Mouse (Mus musculus): ENCODE data around the gene E130218I03Rik. TPM values are rescaled to one million over a fixed set of nuclear protein-coding genes. Genes with fewer than 3 reads are reported as not detected.

The E130218I03Rik gene
- total RNA-seq, 2 experiments from 2014 or later, result not detected

GRCm38 (mm10) chr4:134273417-134274345, 30.2 kb downstream of the E130218I03Rik start:
- peak; percentile 94 for ATAC-seq (replicated peaks; ENCODE audit: low FRiP score, poor library complexity, severe bottlenecking)

- ATAC-seq (replicated peaks; ENCODE audit: low FRiP score, poor library complexity, severe bottlenecking), result peak; percentile 56
Measured at GRCm38 (mm10) chr4:134284942-134285341, 41.5 kb downstream of the E130218I03Rik start.

- ATAC-seq (replicated peaks; ENCODE audit: low FRiP score, poor library complexity, severe bottlenecking), result peak; percentile 5; the same call in 1 of the 2 replicates
Measured at GRCm38 (mm10) chr4:134286226-134287167, 43.0 kb downstream of the E130218I03Rik start.

GRCm38 (mm10) chr4:134287168-134287564, 43.7 kb downstream of the E130218I03Rik start:
- peak; percentile 72 for ATAC-seq (replicated peaks; ENCODE audit: low FRiP score, poor library complexity, severe bottlenecking)

GRCm38 (mm10) chr4:134287575-134288025, 44.1 kb downstream of the E130218I03Rik start, which contains the start of gene Pdik1l:
Gene Pdik1l, minus strand, starts transcription at chr4:134287895.
- peak; percentile 75 for ATAC-seq (replicated peaks; ENCODE audit: low FRiP score, poor library complexity, severe bottlenecking)

GRCm38 (mm10) chr4:134288397-134289256, 45.2 kb downstream of the E130218I03Rik start:
- ATAC-seq (replicated peaks; ENCODE audit: low FRiP score, poor library complexity, severe bottlenecking), result no peak

GRCm38 (mm10) chr4:134292067-134292466, 48.6 kb downstream of the E130218I03Rik start:
- ATAC-seq (replicated peaks; ENCODE audit: low FRiP score, poor library complexity, severe bottlenecking), result peak; percentile 50

- no peak for ATAC-seq (replicated peaks; ENCODE audit: low FRiP score, poor library complexity, severe bottlenecking)
Measured at GRCm38 (mm10) chr4:134293061-134293691, 49.7 kb downstream of the E130218I03Rik start.

- no peak for ATAC-seq (replicated peaks; ENCODE audit: low FRiP score, poor library complexity, severe bottlenecking)
Measured at GRCm38 (mm10) chr4:134293692-134294163, 50.3 kb downstream of the E130218I03Rik start.

Other genes with a start within 250 kb of the E130218I03Rik start
- gene Dhdds, start 242.7 kb upstream of the E130218I03Rik start, total RNA-seq (2015; ENCODE audit: low replicate concordance), result 9.4 and 10.1 TPM in 2 replicates
- gene Dhdds, start 242.7 kb upstream of the E130218I03Rik start, total RNA-seq (2017; ENCODE audit: low replicate concordance), result 10.1 and 12.1 TPM in 2 replicates
- gene Lin28a, start 224.8 kb upstream of the E130218I03Rik start, total RNA-seq (2015; ENCODE audit: low replicate concordance), result 1.1 and 2.1 TPM in 2 replicates
- 1.0 and 2.2 TPM in 2 replicates for gene Lin28a, start 224.8 kb upstream of the E130218I03Rik start, total RNA-seq (2017; ENCODE audit: low replicate concordance)
- not detected in 2 replicates for gene Zfp683, start 189.8 kb upstream of the E130218I03Rik start, total RNA-seq (2015; ENCODE audit: low replicate concordance)
- not detected in 2 replicates for gene Zfp683, start 189.8 kb upstream of the E130218I03Rik start, total RNA-seq (2017; ENCODE audit: low replicate concordance)
- gene Crybg2, start 182.8 kb upstream of the E130218I03Rik start, total RNA-seq (2015; ENCODE audit: low replicate concordance), result 5.0 TPM in 1 of 2 replicates, not detected in the other
- not detected in 2 replicates for gene Crybg2, start 182.8 kb upstream of the E130218I03Rik start, total RNA-seq (2017; ENCODE audit: low replicate concordance)
- 157 and 288 TPM in 2 replicates for gene Cd52, start 148.6 kb upstream of the E130218I03Rik start, total RNA-seq (2015; ENCODE audit: low replicate concordance)
- 103 and 211 TPM in 2 replicates for gene Cd52, start 148.6 kb upstream of the E130218I03Rik start, total RNA-seq (2017; ENCODE audit: low replicate concordance)
- not detected in 2 replicates for gene Ubxn11, start 141.1 kb upstream of the E130218I03Rik start, total RNA-seq (2015; ENCODE audit: low replicate concordance)
- 4.5 TPM in 1 of 2 replicates, not detected in the other for gene Ubxn11, start 141.1 kb upstream of the E130218I03Rik start, total RNA-seq (2017; ENCODE audit: low replicate concordance)
- 129 and 180 TPM in 2 replicates for gene Sh3bgrl3, start 114.9 kb upstream of the E130218I03Rik start, total RNA-seq (2015; ENCODE audit: low replicate concordance)
- 22.6 and 67.0 TPM in 2 replicates for gene Sh3bgrl3, start 114.9 kb upstream of the E130218I03Rik start, total RNA-seq (2017; ENCODE audit: low replicate concordance)
- gene Cep85, start 56.5 kb upstream of the E130218I03Rik start, total RNA-seq (2015; ENCODE audit: low replicate concordance), result 91.4 and 93.3 TPM in 2 replicates
- 105 and 118 TPM in 2 replicates for gene Cep85, start 56.5 kb upstream of the E130218I03Rik start, total RNA-seq (2017; ENCODE audit: low replicate concordance)
- gene Gm7534, start 40.7 kb upstream of the E130218I03Rik start, total RNA-seq (2015; ENCODE audit: low replicate concordance), result not detected in 2 replicates
- gene Gm7534, start 40.7 kb upstream of the E130218I03Rik start, total RNA-seq (2017; ENCODE audit: low replicate concordance), result not detected in 2 replicates
- gene Catsper4, start 16.3 kb upstream of the E130218I03Rik start, total RNA-seq (2015; ENCODE audit: low replicate concordance), result not detected in 2 replicates
- not detected in 2 replicates for gene Catsper4, start 16.3 kb upstream of the E130218I03Rik start, total RNA-seq (2017; ENCODE audit: low replicate concordance)
- not detected in 2 replicates for gene Cnksr1, start 5.3 kb upstream of the E130218I03Rik start, total RNA-seq (2015; ENCODE audit: low replicate concordance)
- not detected in 2 replicates for gene Cnksr1, start 5.3 kb upstream of the E130218I03Rik start, total RNA-seq (2017; ENCODE audit: low replicate concordance)
- gene Zfp593, start 1.9 kb downstream of the E130218I03Rik start, total RNA-seq (2015; ENCODE audit: low replicate concordance), result 2.2 and 4.6 TPM in 2 replicates
- gene Zfp593, start 1.9 kb downstream of the E130218I03Rik start, total RNA-seq (2017; ENCODE audit: low replicate concordance), result not detected in 2 replicates
- gene Gm30191, start 3.3 kb downstream of the E130218I03Rik start, total RNA-seq (2015; ENCODE audit: low replicate concordance), result not detected in 2 replicates
- gene Gm30191, start 3.3 kb downstream of the E130218I03Rik start, total RNA-seq (2017; ENCODE audit: low replicate concordance), result not detected in 2 replicates
- not detected in 2 replicates for gene Grrp1, start 10.4 kb downstream of the E130218I03Rik start, total RNA-seq (2015; ENCODE audit: low replicate concordance)
- not detected in 2 replicates for gene Grrp1, start 10.4 kb downstream of the E130218I03Rik start, total RNA-seq (2017; ENCODE audit: low replicate concordance)
- gene Pdik1l, start 44.2 kb downstream of the E130218I03Rik start, total RNA-seq (2015; ENCODE audit: low replicate concordance), result 39.4 and 45.4 TPM in 2 replicates
- gene Pdik1l, start 44.2 kb downstream of the E130218I03Rik start, total RNA-seq (2017; ENCODE audit: low replicate concordance), result 52.6 and 53.7 TPM in 2 replicates
- not detected in 2 replicates for gene Trim63, start 71.5 kb downstream of the E130218I03Rik start, total RNA-seq (2015; ENCODE audit: low replicate concordance)
- gene Trim63, start 71.5 kb downstream of the E130218I03Rik start, total RNA-seq (2017; ENCODE audit: low replicate concordance), result not detected in 2 replicates
- gene Slc30a2, start 99.5 kb downstream of the E130218I03Rik start, total RNA-seq (2015; ENCODE audit: low replicate concordance), result not detected in 2 replicates
- gene Slc30a2, start 99.5 kb downstream of the E130218I03Rik start, total RNA-seq (2017; ENCODE audit: low replicate concordance), result not detected in 2 replicates
- not detected in 2 replicates for gene Extl1, start 140.2 kb downstream of the E130218I03Rik start, total RNA-seq (2015; ENCODE audit: low replicate concordance)
- not detected in 2 replicates for gene Extl1, start 140.2 kb downstream of the E130218I03Rik start, total RNA-seq (2017; ENCODE audit: low replicate concordance)
- gene Pafah2, start 152.7 kb downstream of the E130218I03Rik start, total RNA-seq (2015; ENCODE audit: low replicate concordance), result 1.8 and 4.2 TPM in 2 replicates
- gene Pafah2, start 152.7 kb downstream of the E130218I03Rik start, total RNA-seq (2017; ENCODE audit: low replicate concordance), result 0.77 and 5.4 TPM in 2 replicates
- 429 and 552 TPM in 2 replicates for gene Stmn1, start 224.7 kb downstream of the E130218I03Rik start, total RNA-seq (2015; ENCODE audit: low replicate concordance)
- 378 and 383 TPM in 2 replicates for gene Stmn1, start 224.7 kb downstream of the E130218I03Rik start, total RNA-seq (2017; ENCODE audit: low replicate concordance)

Data from erythroid progenitor cell, adult 5-6 weeks (primary cell).